Mouse (Mus musculus) stomach, embryonic 14.5 days (tissue): ENCODE measurements around the gene Pcdh15. TPM values are rescaled to one million over a fixed set of nuclear protein-coding genes. Genes with fewer than 3 reads are reported as not detected.

Experiments used
- ATAC-seq: fragments of 200-750 bp; cut with Nextera tagmentation; 2 replicates; pipeline ENCODE4 v1.8.0; 2017; ENCODE audit warnings: low read depth, moderate TSS enrichment; ENCODE audit not compliant: insufficient number of reproducible peaks, insufficient read depth, low FRiP score
- H3K27ac ChIP-seq: fragments of 300-500 bp; sonication (generic); 2 replicates; pipeline ENCODE4 v1.5.1; 2014; ENCODE audit warnings: mild to moderate bottlenecking, low read length, moderate library complexity, mixed read lengths
- H3K27me3 ChIP-seq: fragments of 300-500 bp; sonication (generic); 2 replicates; pipeline ENCODE4 v1.6.1; 2014; ENCODE audit warnings: low read length, control low read depth, mixed read lengths; ENCODE audit not compliant: control insufficient read depth, insufficient read depth
- H3K36me3 ChIP-seq: fragments of 300-500 bp; sonication (generic); 2 replicates; pipeline ENCODE4 v1.6.1; 2014; ENCODE audit warnings: mild to moderate bottlenecking, control low read depth, low read length, moderate library complexity, mixed read lengths; ENCODE audit not compliant: control insufficient read depth, insufficient read depth
- H3K4me1 ChIP-seq: fragments of 300-500 bp; sonication (generic); 2 replicates; pipeline ENCODE4 v1.6.1; 2014; ENCODE audit warnings: low read length, control low read depth, mixed read lengths; ENCODE audit not compliant: control insufficient read depth, insufficient read depth
- H3K4me2 ChIP-seq: fragments of 300-500 bp; sonication (generic); replicated peaks from 2 replicates; pipeline ENCODE4 v1.6.1; 2014; ENCODE audit warnings: low read depth, low read length, control low read depth
- H3K4me3 ChIP-seq: fragments of 300-500 bp; sonication (generic); 2 replicates; pipeline ENCODE4 v1.5.1; 2014; ENCODE audit warnings: low read depth, low read length, control low read depth
- H3K9ac ChIP-seq: fragments of 300-500 bp; sonication (generic); replicated peaks from 2 replicates; pipeline ENCODE4 v1.6.1; 2014; ENCODE audit warnings: low read depth, mild to moderate bottlenecking, control low read depth, low read length, moderate library complexity, mixed read lengths
- H3K9me3 ChIP-seq: fragments of 300-500 bp; sonication (generic); 2 replicates; pipeline ENCODE4 v1.6.1; 2016; ENCODE audit warnings: low read depth, low read length, control low read depth; ENCODE audit not compliant: control insufficient read depth
- WGBS: fragments of 180-500 bp; shearing (Covaris S2); extraction: QIAGEN DNeasy Blood & Tissue Kit; methylation state at CpG from one replicate; pipeline ENCODE4 v1.1.7; 2014; 5-methylcytosine and 5-hydroxymethylcytosine counted together
- polyA plus RNA-seq: library from polyadenylated mRNA; unstranded; fragments of >200 nt; fragmentation: Nextera tagmentation; extraction: Ambion mirVana; gene quantifications from 2 replicates; pipeline ENCODE4 v1.2.1, GENCODE M21; 2014

The Pcdh15 gene
- polyA plus RNA-seq, 1 experiment from 2014 or later, result 3.4 TPM

GRCm38 (mm10) chr10:74123421-74123820, 1024.3 kb downstream of the Pcdh15 start:
- no peaks in the 10 kb centered on the region for H3K27me3 ChIP-seq
- WGBS, result 90% methylated on average over 4 of the region's 4 CpGs
- H3K9ac ChIP-seq, result no peak overlapping the region
- no peak overlapping the region for H3K27ac ChIP-seq
- H3K36me3 ChIP-seq, result no peaks in the 10 kb centered on the region
- no peak for ATAC-seq
- no peak overlapping the region for H3K4me3 ChIP-seq
- H3K9me3 ChIP-seq, result no peaks in the 10 kb centered on the region
- no peaks in the 10 kb centered on the region for H3K4me1 ChIP-seq
- no peak overlapping the region for H3K4me2 ChIP-seq

GRCm38 (mm10) chr10:74129192-74129591, 1030.0 kb downstream of the Pcdh15 start:
- Histone ChIP-seq H3K4me1 (no peaks in the 10 kb centered on the region), H3K4me2 (no peak overlapping the region), H3K9me3 (no peaks in the 10 kb centered on the region), H3K4me3 (no peak overlapping the region), H3K27ac (no peak overlapping the region), H3K27me3 (no peaks in the 10 kb centered on the region), H3K9ac (no peak overlapping the region), H3K36me3 (no peaks in the 10 kb centered on the region)
- ATAC-seq, result no peak
- WGBS, result 86% methylated on average over 3 of the region's 3 CpGs

GRCm38 (mm10) chr10:74129665-74130064, 1030.5 kb downstream of the Pcdh15 start:
- Histone ChIP-seq H3K36me3 (no peaks in the 10 kb centered on the region), H3K9ac (no peak overlapping the region), H3K4me1 (no peaks in the 10 kb centered on the region), H3K27me3 (no peaks in the 10 kb centered on the region), H3K27ac (no peak overlapping the region), H3K9me3 (no peaks in the 10 kb centered on the region), H3K4me3 (no peak overlapping the region), H3K4me2 (no peak overlapping the region)
- ATAC-seq, result no peak

- no peaks in the 10 kb centered on the region for H3K27me3 ChIP-seq
- WGBS, result 87% methylated on average over 3 of the region's 3 CpGs
- no peaks in the 10 kb centered on the region for H3K9me3 ChIP-seq
- H3K27ac ChIP-seq, result no peak overlapping the region
- ATAC-seq, result no peak
- H3K9ac ChIP-seq, result no peak overlapping the region
- no peaks in the 10 kb centered on the region for H3K4me1 ChIP-seq
- no peak overlapping the region for H3K4me3 ChIP-seq
- no peak overlapping the region for H3K4me2 ChIP-seq
- H3K36me3 ChIP-seq, result no peaks in the 10 kb centered on the region
Measured at GRCm38 (mm10) chr10:74130805-74131204, 1031.7 kb downstream of the Pcdh15 start.

GRCm38 (mm10) chr10:74147966-74148365, 1048.8 kb downstream of the Pcdh15 start:
- no peaks in the 10 kb centered on the region for H3K27me3 ChIP-seq
- no peak overlapping the region for H3K9ac ChIP-seq
- H3K4me3 ChIP-seq, result no peak overlapping the region
- no peak overlapping the region for H3K27ac ChIP-seq
- no peak for ATAC-seq
- no peaks in the 10 kb centered on the region for H3K4me1 ChIP-seq
- no peak overlapping the region for H3K4me2 ChIP-seq
- no peaks in the 10 kb centered on the region for H3K36me3 ChIP-seq
- H3K9me3 ChIP-seq, result no peaks in the 10 kb centered on the region

GRCm38 (mm10) chr10:74181921-74182320, 1082.8 kb downstream of the Pcdh15 start:
- no peaks in the 10 kb centered on the region for H3K9me3 ChIP-seq
- H3K27me3 ChIP-seq, result no peaks in the 10 kb centered on the region
- H3K9ac ChIP-seq, result no peak overlapping the region
- no peak overlapping the region for H3K4me2 ChIP-seq
- WGBS, result 67% methylated on average over 3 of the region's 3 CpGs
- H3K4me3 ChIP-seq, result no peak overlapping the region
- no peak for ATAC-seq
- no peaks in the 10 kb centered on the region for H3K36me3 ChIP-seq
- H3K4me1 ChIP-seq, result no peaks in the 10 kb centered on the region
- H3K27ac ChIP-seq, result no peak overlapping the region

GRCm38 (mm10) chr10:74203650-74204049, 1104.5 kb downstream of the Pcdh15 start:
- no peak overlapping the region for H3K4me3 ChIP-seq
- H3K36me3 ChIP-seq, result no peaks in the 10 kb centered on the region
- no peak overlapping the region for H3K27ac ChIP-seq
- H3K27me3 ChIP-seq, result no peaks in the 10 kb centered on the region
- no peak overlapping the region for H3K4me2 ChIP-seq
- no peak for ATAC-seq
- H3K4me1 ChIP-seq, result no peaks in the 10 kb centered on the region
- no peaks in the 10 kb centered on the region for H3K9me3 ChIP-seq
- no peak overlapping the region for H3K9ac ChIP-seq

GRCm38 (mm10) chr10:74217268-74217667, 1118.1 kb downstream of the Pcdh15 start:
- no peak for ATAC-seq
- H3K9me3 ChIP-seq, result no peaks in the 10 kb centered on the region
- no peaks in the 10 kb centered on the region for H3K36me3 ChIP-seq
- H3K27me3 ChIP-seq, result no peaks in the 10 kb centered on the region
- H3K4me3 ChIP-seq, result no peak overlapping the region
- no peak overlapping the region for H3K27ac ChIP-seq
- H3K4me1 ChIP-seq, result no peaks in the 10 kb centered on the region
- 22% methylated on average over 1 of the region's 1 CpGs for WGBS
- no peak overlapping the region for H3K4me2 ChIP-seq
- no peak overlapping the region for H3K9ac ChIP-seq

- H3K36me3 ChIP-seq, result no peaks in the 10 kb centered on the region
- no peaks in the 10 kb centered on the region for H3K4me1 ChIP-seq
- H3K9me3 ChIP-seq, result no peaks in the 10 kb centered on the region
- 74% methylated on average over 2 of the region's 2 CpGs for whole genome bisulfite sequencing
- H3K4me3 ChIP-seq, result no peak overlapping the region
- H3K27me3 ChIP-seq, result no peaks in the 10 kb centered on the region
- H3K4me2 ChIP-seq, result no peak overlapping the region
- no peak for ATAC-seq
- H3K9ac ChIP-seq, result no peak overlapping the region
- no peak overlapping the region for H3K27ac ChIP-seq
Measured at GRCm38 (mm10) chr10:74220439-74220838, 1121.3 kb downstream of the Pcdh15 start.
